Mouse (Mus musculus) hindbrain, postnatal 0 days (tissue): ENCODE measurements at regions not wholly inside any gene's neighbourhood (a gene's known extent, or its start where the extent isn't known, plus 50 kb on each side); places are given as distances from the start of the nearest gene placed in this dataset.

Experiments
- ATAC-seq: fragments of 200-750 bp; cut with Nextera tagmentation; 2 replicates; pipeline ENCODE4 v1.8.0; 2017; ENCODE audit warnings: mild to moderate bottlenecking, moderate TSS enrichment, moderate library complexity
- DNase-seq: peaks from one replicate; pipeline ENCODE4 v3.0.0-alpha.2; 2015; ENCODE audit warnings: low spot score
- H3K27ac ChIP-seq: fragments of 300-500 bp; sonication (generic); 2 replicates; pipeline ENCODE4 v1.5.1; 2014; ENCODE audit warnings: mild to moderate bottlenecking
- H3K27me3 ChIP-seq: fragments of 300-500 bp; sonication (generic); 2 replicates; pipeline ENCODE4 v1.6.1; 2014; ENCODE audit warnings: low read length, mixed read lengths; ENCODE audit not compliant: insufficient read depth
- H3K36me3 ChIP-seq: fragments of 300-500 bp; sonication (generic); 2 replicates; pipeline ENCODE4 v1.6.1; 2014; ENCODE audit warnings: low read length, mixed read lengths; ENCODE audit not compliant: insufficient read depth
- H3K4me1 ChIP-seq: fragments of 300-500 bp; sonication (generic); 2 replicates; pipeline ENCODE4 v1.6.1; 2014; ENCODE audit warnings: antibody characterized with exemption, low read length, mixed read lengths; ENCODE audit not compliant: insufficient read depth
- H3K4me2 ChIP-seq: fragments of 300-500 bp; sonication (generic); 2 replicates; pipeline ENCODE4 v1.6.1; 2014; ENCODE audit warnings: low read depth, mild to moderate bottlenecking, low read length, moderate library complexity, mixed read lengths
- H3K4me3 ChIP-seq: fragments of 300-500 bp; sonication (generic); 2 replicates; pipeline ENCODE4 v1.5.1; 2014; ENCODE audit warnings: low read length
- H3K9ac ChIP-seq: fragments of 300-500 bp; sonication (generic); replicated peaks from 2 replicates; pipeline ENCODE4 v1.6.1; 2014; ENCODE audit warnings: mild to moderate bottlenecking, low read length, moderate library complexity, mixed read lengths
- H3K9me3 ChIP-seq: fragments of 300-500 bp; sonication (generic); 2 replicates; pipeline ENCODE4 v1.6.1; 2016; ENCODE audit warnings: low read length, mixed read lengths
- CTCF ChIP-seq: IDR thresholded peaks from 2 replicates; pipeline ENCODE4 v1.5.1; 2016; ENCODE audit warnings: antibody characterized with exemption, control low read depth, low read depth
- WGBS: fragments of 180-500 bp; shearing (Covaris S2); extraction: QIAGEN DNeasy Blood & Tissue Kit; methylation state at CpG from one replicate; pipeline ENCODE4 v1.1.7; 2014; 5-methylcytosine and 5-hydroxymethylcytosine counted together

GRCm38 (mm10) chr11:25259691-25260090 lies 950.9 kb downstream of the 5730522E02Rik start:
- no peak overlapping the region for H3K4me3 ChIP-seq
- DNase-seq = no peak
- no peak overlapping the region for H3K4me2 ChIP-seq
- WGBS = 85% methylated on average over 1 of the region's 1 CpGs
- no peaks in the 10 kb centered on the region for H3K27me3 ChIP-seq
- H3K9me3 ChIP-seq = no peaks in the 10 kb centered on the region
- no peaks in the 10 kb centered on the region for H3K36me3 ChIP-seq
- no peak overlapping the region for H3K27ac ChIP-seq
- no peaks in the 10 kb centered on the region for H3K4me1 ChIP-seq
- no peak overlapping the region for H3K9ac ChIP-seq
- ATAC-seq = no peak
- no peak for TF ChIP-seq CTCF

- no peaks in the 10 kb centered on the region for H3K4me1 ChIP-seq
- no peak for TF ChIP-seq CTCF
- no peak overlapping the region for H3K9ac ChIP-seq
- WGBS = 39% methylated on average over 4 of the region's 4 CpGs
- no peak overlapping the region for H3K4me3 ChIP-seq
- ATAC-seq (no peak), DNase-seq (peak; percentile 16)
- H3K4me2 ChIP-seq = no peak overlapping the region
- no peaks in the 10 kb centered on the region for H3K27me3 ChIP-seq
- H3K9me3 ChIP-seq = no peaks in the 10 kb centered on the region
- no peak overlapping the region for H3K27ac ChIP-seq
- H3K36me3 ChIP-seq = no peaks in the 10 kb centered on the region
These were observed 977.1 kb downstream of the 5730522E02Rik start for GRCm38 (mm10) chr11:25233360-25233890.
